Mouse (Mus musculus): ENCODE results near the gene Ilf3.

Gene Ilf3

DNA sequence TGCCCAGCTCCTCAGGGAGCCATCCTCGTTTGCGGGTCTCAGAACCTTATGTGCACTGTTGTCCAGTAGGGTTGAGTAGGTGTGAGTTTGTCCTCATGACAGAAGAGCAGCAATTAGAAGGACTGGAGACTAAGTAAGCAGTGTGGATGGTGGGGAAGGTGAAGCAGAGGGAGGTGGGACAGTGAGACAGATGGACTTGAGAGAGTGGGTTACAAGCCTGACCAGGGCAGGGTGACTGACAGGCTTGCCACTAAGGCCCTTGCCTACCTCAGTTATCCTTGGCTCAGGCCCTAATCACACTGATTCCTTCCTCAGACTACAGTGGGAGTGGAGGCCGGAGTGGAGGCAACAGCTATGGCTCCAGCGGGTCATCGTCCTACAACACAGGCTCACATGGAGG, 36.1 kb downstream of the Ilf3 start:
- DNase-seq (ENCODE audit: low spot score) = no peak

GRCm38 (mm10) chr9:21405525-21405924, 37.9 kb downstream of the Ilf3 start:
- no peak for DNase-seq (ENCODE audit: low spot score)

GRCm38 (mm10) chr9:21407951-21408350, 40.3 kb downstream of the Ilf3 start:
- no peak for DNase-seq (ENCODE audit: low spot score)

GRCm38 (mm10) chr9:21408624-21409023, 41.0 kb downstream of the Ilf3 start:
- DNase-seq (ENCODE audit: low spot score) = no peak

DNA sequence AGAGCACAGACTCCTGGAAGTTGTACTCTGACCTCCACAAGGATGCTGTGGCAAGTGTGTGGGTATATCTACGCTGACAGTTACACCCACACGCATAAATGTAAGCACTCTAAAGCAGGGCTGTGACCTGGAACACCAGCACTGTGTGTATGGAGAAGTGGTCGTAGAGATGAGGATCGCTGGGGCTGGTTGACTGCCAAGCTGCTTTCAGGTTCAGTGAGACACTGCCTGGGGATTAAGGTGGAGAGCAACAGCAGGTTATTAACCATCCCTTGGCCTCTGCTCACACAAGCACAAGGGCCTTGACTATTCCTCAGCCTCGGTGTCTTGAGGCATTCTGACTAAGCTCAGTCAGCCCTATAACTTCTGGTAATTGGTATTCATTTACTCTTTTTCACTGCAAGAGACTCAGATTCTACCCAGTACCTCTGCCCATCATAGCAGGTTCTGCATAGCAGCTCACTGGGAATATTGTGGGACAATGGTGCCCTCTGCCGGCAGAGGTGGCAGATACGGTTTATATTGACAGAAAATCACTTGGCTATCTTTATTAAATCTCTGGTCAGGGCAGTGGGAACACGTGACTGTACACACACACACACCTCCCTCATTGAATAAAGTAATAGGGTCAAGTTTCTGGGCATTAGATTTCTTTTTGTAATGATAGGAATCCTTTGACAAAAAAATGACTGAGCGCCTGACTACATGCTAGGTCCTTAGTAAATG, 42.1 kb downstream of the Ilf3 start:
- DNase-seq (ENCODE audit: low spot score) = peak; percentile 83

- peak; percentile 93 for DNase-seq (ENCODE audit: low spot score)
Observed at GRCm38 (mm10) chr9:21411669-21412550, 44.2 kb downstream of the Ilf3 start, which contains the start of gene Qtrt1. Gene Qtrt1, plus strand, starts transcription at chr9:21411837.

DNA sequence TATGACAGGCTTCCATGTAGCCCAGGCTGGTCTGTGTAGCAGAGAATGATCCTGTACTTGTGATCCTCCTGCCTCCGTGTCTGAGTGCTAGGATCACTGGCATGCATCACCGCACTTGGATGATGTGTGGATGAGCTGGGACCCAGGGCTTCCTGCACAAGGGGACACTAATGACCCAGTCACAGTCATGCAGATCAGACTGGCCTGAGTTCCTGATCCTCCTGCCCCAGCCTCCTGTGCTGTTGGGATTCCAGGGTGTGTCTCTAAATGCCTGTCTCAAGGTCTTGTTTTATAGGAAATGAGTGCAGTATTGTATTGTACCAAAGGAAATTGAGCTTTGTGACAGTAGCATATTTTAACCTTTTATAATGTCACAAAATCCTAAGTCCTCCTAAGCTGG, 50.2 kb downstream of the Ilf3 start:
- DNase-seq (ENCODE audit: low spot score) = no peak

DNA sequence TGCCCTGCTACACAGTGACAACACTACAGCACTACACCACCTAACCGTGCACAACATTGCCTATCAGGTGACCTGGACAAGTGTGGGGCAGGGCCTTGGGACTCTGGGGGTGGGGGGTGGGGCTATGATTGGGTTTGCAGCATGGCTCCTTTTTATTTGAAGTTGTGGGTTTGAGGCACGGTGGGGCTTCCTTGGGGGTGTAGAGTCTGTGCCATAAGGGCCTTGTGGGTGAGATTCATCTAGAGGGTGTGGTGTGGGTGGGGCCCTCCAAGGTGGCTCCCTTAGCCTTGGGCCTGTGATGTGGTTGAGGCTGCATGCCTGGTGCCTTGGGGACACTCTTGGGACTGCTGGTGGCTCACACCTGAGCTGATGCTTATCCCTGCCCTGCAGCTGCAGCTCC, 52.0 kb downstream of the Ilf3 start:
- DNase-seq (ENCODE audit: low spot score) = peak; percentile 43

- peak; percentile 100 for DNase-seq (ENCODE audit: low spot score)
Observed at GRCm38 (mm10) chr9:21424631-21425555, 57.2 kb downstream of the Ilf3 start, which contains the start of gene Dnm2. Gene Dnm2, plus strand, starts transcription at chr9:21424908.

DNA sequence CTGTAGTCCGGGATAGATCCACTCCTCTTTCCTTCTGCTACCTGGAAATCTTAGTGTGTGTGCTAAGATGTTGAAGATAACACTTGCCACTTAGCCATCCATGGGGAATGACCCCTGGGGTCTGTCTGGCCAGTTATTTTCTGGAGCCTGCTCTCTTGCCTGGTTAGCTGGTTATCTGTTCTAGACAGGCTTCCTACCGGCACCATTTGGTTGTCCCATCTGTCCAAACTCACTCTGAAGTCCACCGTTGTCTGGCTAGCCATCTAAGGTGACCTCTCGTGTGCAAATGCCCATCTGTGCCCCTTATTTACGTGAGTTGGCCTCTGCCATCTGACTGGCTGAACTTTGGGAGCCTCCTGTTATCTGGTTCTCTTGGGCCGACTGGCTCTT, 57.9 kb downstream of the Ilf3 start:
- DNase-seq (ENCODE audit: low spot score) = peak; percentile 47

DNA sequence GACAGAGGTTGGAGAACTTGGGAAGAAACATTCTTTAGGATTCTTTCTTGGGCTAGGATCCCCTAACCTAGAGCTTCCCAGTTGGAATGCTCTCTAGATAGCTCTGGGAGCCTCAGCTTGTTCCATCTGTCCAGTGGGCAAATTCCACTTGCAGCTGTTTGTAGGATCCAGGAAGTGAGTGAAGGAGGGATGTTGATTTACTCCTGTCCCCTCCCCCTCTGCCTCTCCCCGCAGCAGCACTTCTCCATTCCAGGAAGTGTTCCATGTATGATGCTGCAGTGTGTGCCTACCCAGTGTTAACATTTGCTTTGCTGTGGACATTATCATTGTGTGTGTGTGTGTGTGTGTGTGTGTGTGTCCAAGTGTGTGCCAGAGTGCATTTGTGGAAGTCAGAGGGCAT, 58.3 kb downstream of the Ilf3 start:
- no peak for DNase-seq (ENCODE audit: low spot score)

DNA sequence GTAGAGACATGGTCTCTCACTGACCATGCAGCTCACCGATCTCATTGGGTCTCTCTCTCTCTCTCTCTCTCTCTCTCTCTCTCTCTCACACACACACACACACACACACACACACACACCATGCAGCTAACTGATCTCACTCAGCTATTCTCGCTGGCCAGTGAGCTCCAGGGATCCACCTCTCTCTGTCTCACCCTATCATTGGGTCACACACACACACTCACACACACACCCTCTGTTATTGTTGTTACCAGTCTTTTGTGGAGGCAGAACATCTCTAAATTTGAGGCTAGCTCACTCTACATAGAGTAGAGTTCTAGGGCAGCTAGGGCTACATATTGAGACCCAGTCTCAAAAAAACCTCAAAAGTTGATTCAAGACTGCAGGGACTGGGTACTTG, 58.9 kb downstream of the Ilf3 start:
- no peak for DNase-seq (ENCODE audit: low spot score)

- DNase-seq (ENCODE audit: low spot score) = no peak
Observed at GRCm38 (mm10) chr9:21427773-21428172, 60.1 kb downstream of the Ilf3 start.

- no peak for DNase-seq (ENCODE audit: low spot score)
Observed at GRCm38 (mm10) chr9:21428178-21428577, 60.5 kb downstream of the Ilf3 start.

GRCm38 (mm10) chr9:21430724-21431123, 63.1 kb downstream of the Ilf3 start:
- DNase-seq (ENCODE audit: low spot score) = no peak

- no peak for DNase-seq (ENCODE audit: low spot score)
Observed at GRCm38 (mm10) chr9:21432066-21432465, 64.4 kb downstream of the Ilf3 start.

GRCm38 (mm10) chr9:21433766-21434165, 66.1 kb downstream of the Ilf3 start:
- DNase-seq (ENCODE audit: low spot score) = no peak

GRCm38 (mm10) chr9:21434410-21434809, 66.7 kb downstream of the Ilf3 start:
- no peak for DNase-seq (ENCODE audit: low spot score)

DNA sequence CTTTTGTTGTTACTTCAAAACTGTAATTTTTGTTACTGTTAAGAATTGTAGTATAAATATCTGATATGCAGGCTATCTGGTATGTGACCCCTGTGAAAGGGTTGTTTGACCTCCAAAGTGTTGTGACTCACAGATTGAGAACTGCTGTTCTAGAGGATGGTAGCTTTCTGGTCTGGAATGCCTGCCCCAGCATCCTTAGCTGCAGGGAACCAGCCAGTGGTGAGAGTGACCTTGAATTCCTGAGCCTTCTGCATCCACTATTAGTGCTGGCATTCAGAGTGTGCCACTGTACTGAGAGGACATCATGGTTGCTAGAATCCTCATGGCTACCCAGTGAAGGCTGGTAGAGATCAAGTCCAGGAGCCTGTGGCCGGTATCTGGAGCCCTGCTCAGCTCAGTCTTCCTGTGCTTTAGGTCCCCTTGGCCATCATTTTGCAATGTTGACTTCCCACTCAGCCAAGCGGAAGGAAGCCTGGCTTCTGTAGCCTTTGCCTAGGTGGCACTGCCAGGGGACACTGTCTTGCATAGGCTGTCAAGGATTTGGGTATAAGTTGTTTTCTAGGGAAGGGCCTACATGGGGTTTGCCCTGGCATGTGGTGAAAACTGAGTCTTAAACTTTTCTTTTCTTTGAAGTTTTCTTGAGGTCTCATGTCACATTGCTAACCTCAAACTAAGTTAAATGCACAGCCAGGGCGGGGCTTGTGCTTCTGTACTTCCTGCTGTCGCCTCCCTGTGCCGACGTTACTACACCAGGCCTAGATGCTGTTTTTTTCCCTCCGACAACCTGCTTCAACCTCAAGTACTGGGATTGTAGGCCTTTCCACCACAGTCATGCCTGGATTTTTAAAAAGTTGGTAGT, 68.3 kb downstream of the Ilf3 start:
- no peak for DNase-seq (ENCODE audit: low spot score)

- DNase-seq (ENCODE audit: low spot score) = no peak
Observed at GRCm38 (mm10) chr9:21437577-21437976, 69.9 kb downstream of the Ilf3 start.

DNA sequence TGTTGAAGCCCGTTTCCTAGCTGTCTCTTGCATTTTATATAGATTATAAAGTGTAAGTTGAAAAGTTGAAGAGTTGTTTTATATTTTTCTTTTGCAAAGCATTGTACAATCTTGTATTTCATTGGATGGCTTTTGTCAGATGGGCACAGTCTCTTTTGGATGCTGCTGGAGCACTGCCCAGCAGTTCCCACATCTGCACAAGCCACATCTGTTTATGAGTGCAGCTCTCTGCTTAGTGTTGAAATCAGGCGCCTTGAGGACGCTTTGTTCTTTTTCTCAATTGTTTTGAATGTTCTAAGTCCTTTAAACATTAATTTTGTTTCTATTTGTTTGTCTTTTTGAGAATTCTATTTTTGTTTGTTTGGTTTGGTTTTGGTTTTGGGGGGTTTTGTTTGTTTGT, 70.5 kb downstream of the Ilf3 start:
- no peak for DNase-seq (ENCODE audit: low spot score)
